Mouse (Mus musculus): ENCODE results near the gene Ttc30a1.
"Not testable (repeated sequence)": the region's sequence is repeated elsewhere in the genome, so short reads cannot be mapped to it uniquely, and the experiment has no call there.

The Ttc30a1 gene

GRCm38 (mm10) chr2:75936685-75937084 lies 45.1 kb downstream of the Ttc30a1 start:
- not testable (repeated sequence) for DNase-seq (ENCODE audit: extremely low read depth, insufficient read length, low spot score)

- DNase-seq (ENCODE audit: extremely low read depth, insufficient read length, low spot score), result no peak
Measured at GRCm38 (mm10) chr2:75933541-75933940, 48.2 kb downstream of the Ttc30a1 start.

- no peak for DNase-seq (ENCODE audit: extremely low read depth, insufficient read length, low spot score)
Measured at GRCm38 (mm10) chr2:75930941-75931340, 50.8 kb downstream of the Ttc30a1 start.

DNA sequence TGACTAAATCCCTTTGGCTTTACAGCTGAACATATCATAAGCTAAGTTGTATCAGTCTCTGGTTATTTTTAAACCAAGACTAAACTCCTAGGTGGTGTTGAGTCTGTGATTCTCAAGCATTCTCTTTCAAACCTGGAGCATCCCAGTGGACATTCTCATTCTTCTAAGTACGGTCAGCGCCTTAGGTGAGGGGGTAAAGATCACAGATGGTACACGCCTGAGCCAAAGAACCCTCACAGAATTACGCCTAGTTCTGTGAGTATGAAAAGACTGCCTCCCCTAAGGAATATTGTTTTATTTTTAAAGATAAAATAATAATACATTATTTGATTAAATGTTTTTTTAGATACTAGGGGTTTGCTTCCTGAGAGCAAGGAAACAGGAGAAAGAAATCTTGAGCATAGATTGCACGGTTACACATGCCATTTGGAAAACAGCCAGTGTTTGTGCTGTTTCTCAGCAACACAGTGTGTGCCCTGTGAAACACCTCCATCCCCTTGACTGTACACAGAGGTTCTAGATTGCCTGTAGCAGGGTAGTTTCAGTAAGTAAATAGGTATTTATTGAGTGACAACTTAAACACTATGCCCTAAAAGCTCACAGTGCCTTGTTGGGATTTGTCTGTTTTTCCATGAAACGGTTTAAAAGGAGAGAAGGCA lies 51.9 kb downstream of the Ttc30a1 start:
- DNase-seq (ENCODE audit: extremely low read depth, insufficient read length, low spot score), result no peak

DNA sequence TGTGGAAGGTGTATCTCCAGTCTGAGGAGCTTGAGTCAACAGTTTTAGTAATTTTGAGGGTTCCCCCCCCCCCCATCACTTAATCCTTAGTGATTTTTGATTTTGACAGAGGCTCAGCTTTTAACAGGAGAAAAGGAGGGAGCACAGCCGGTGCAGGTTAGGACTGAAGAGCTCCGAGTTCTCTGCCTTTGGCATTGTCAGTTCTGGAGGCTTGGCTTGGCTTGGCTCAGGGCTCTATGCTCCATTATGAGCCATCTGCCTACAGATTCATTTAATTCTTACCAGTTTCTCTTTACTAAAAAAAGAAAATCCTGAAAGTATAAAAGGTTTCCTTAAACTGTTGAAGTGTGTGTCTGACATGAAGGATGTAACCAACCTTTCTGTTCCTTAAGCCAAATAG lies 52.6 kb downstream of the Ttc30a1 start:
- DNase-seq (ENCODE audit: extremely low read depth, insufficient read length, low spot score), result no peak
